24 mouse cellular contexts compared by ENCODE assay signal in the genomic region with DNA sequence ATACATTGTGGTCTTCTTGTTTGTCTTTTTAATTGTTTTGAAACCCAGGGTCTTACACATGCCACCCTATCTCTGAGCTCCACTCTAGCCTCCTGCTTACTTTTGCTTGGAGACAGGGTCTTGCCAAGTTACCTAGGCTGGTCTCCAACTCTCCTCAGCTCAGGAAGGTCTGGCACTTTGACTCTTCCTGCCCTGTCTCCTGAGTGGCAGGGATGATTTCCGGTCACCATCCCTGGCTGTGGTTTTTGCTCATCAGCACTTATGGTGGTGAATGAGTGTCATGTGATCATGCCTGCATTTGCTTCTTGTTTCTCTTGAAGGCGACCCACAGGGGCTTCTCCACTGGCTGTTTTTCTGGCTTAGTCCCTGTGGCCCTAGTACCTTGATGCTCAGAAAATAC. TPM values are rescaled to one million over a fixed set of nuclear protein-coding genes. Genes with fewer than 3 reads are reported as not detected.
"Had no signal": no experiment of that assay in that cellular context is flagged by ENCODE, and none has a peak within 500 bp of the region (broad histone marks: within the 10 kb centered on the region; RNA-seq: fewer than 3 reads in every experiment).

No protein-coding gene starts in this region.

- H3K4me3 ChIP-seq: embryonic facial prominence, embryonic 10.5 days; embryonic facial prominence, embryonic 12.5 days; embryonic facial prominence, embryonic 13.5 days; embryonic facial prominence, embryonic 15.5 days; erythroblast, embryonic 14.5 days; forebrain, embryonic 10.5 days; forebrain, embryonic 12.5 days; forebrain, embryonic 13.5 days; forebrain, embryonic 15.5 days; gastrocnemius, adult 2 months; heart, adult 2 months had no signal

- H3K27ac ChIP-seq: embryonic facial prominence, embryonic 10.5 days; embryonic facial prominence, embryonic 12.5 days; embryonic facial prominence, embryonic 13.5 days; embryonic facial prominence, embryonic 15.5 days; forebrain, embryonic 10.5 days; forebrain, embryonic 12.5 days; forebrain, embryonic 13.5 days; forebrain, embryonic 15.5 days; gastrocnemius, adult 2 months; heart, adult 2 months had no signal

- H3K36me3 ChIP-seq: embryonic facial prominence, embryonic 10.5 days; embryonic facial prominence, embryonic 15.5 days; forebrain, embryonic 12.5 days; forebrain, embryonic 15.5 days had no signal

- DNase-seq: cerebellum, adult 9-11 months; cerebellum, postnatal 10 days; cerebellum, postnatal 14 days; cerebellum, postnatal 25 days; cerebellum, postnatal 36 days; embryo, embryonic 11 days; forebrain, postnatal 0 days; gastrocnemius, adult 2 months; gastrocnemius, postnatal 10 days; gastrocnemius, postnatal 14 days; gastrocnemius, postnatal 25 days; gastrocnemius, postnatal 36 days; heart, adult 18-20 months; heart, adult 2 months had no signal

- H3K27me3 ChIP-seq: embryonic facial prominence, embryonic 12.5 days; embryonic facial prominence, embryonic 13.5 days; embryonic facial prominence, embryonic 15.5 days; forebrain, embryonic 12.5 days; forebrain, embryonic 13.5 days; forebrain, embryonic 15.5 days had no signal

RNA-seq across cellular contexts. Expression of a gene that starts 29.4 kb away (rescaled TPM):
- total RNA-seq: gastrocnemius, adult 2 months; gastrocnemius, adult 8-10 months had no signal
